Mouse (Mus musculus): ENCODE data around the gene Sirt1. TPM values are rescaled to one million over a fixed set of nuclear protein-coding genes. Genes with fewer than 3 reads are reported as not detected.
A peak's percentile ranks its signal among the peaks of the same experiment; 100 is the strongest.
"Not testable (repeated sequence)": the region's sequence is repeated elsewhere in the genome, so short reads cannot be mapped to it uniquely, and the experiment has no call there.

Sirt1 gene
- polyA plus RNA-seq, 2 experiments from 2014 or later = 6.3 to 9.3 TPM

DNA sequence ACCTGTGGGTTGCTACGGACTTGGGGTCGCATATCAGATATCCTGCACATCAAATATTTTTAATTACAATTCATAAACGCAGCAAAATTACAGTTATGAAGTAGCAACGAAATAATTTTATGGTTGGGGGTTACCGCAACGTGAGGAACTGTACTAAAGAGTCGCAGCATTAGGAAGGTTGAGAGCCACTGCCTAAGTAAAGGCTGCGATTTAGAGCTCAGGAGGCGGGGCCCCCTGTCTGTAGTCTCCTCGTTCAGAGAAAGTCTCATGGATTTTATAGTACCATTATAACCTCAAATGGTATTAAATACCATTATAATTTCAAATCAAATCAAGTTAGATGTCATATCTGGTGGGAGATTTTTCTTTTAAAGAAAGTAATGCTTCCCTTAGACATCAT is 5.5 kb upstream of the Sirt1 start:
- no peak for ATAC-seq

GRCm38 (mm10) chr10:63386444-63386843 is 4.9 kb upstream of the Sirt1 start:
- peak; percentile 80 for ATAC-seq

DNA sequence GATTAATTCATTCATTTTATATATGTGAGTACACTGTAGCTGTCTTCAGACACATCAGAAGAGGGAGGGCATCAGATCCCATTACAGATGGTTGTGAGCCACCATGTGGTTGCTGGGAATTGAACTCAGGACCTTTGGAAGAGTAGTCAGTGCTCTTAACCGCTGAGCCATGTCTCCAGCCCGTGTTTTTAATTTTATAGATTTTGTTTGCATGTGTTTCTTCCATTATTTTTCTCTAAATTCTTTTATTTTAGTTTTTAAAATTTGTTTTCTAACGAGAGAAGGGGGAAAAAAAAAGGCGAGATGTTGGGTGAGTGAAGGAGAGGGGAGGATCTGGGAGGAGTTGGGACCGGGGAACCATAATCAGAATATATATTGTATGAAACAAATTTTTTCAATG is 4.4 kb upstream of the Sirt1 start:
- not testable (repeated sequence) for ATAC-seq

DNA sequence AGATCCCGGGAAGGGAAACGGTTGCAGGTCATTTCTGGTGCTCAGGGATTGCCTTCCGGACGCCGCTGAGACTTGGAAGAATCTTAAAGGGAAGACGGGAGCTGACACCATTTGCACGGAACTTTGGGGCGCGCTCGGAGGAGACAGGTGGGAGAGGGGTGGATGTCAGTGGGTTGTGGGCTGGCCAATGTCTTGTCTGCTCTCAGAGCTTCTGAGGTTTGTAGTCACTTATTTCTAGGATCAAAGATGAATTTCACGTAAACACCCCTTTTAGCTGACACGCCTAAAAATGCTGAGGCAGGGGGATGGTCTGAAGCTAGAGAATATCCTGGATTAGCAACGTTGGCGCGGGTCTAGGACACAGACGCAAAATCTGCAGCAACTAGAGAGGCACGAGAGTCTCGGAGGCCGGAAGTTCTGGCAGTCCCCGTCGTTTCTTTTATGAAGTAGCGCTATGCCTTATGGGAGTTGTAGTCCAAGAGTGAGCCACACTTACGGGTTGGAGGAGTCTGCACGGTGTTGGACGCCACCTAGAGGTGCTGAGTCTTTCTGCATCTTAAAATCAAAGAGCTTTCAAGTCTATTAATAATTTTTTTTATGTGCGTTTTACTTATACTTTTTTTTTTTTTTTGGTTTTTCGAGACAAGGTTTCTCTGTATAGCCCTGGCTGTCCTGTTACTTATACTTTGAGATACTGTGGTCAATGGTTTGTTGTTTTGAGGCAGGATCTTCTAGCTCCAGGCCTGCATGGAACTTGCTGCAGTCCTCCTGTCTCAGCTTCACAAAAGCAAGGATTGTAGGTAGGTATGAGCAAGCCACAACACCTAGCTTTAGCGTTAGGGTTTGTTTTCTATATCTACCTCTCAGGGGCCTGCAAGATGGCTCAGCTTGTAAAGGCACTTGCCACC is 1.1 kb upstream of the Sirt1 start, which contains the start of gene Dnajc12:
Dnajc12 (plus strand) TSS at position 72 of the 908 bp plus-strand sequence.
- peak; percentile 88 for ATAC-seq

DNA sequence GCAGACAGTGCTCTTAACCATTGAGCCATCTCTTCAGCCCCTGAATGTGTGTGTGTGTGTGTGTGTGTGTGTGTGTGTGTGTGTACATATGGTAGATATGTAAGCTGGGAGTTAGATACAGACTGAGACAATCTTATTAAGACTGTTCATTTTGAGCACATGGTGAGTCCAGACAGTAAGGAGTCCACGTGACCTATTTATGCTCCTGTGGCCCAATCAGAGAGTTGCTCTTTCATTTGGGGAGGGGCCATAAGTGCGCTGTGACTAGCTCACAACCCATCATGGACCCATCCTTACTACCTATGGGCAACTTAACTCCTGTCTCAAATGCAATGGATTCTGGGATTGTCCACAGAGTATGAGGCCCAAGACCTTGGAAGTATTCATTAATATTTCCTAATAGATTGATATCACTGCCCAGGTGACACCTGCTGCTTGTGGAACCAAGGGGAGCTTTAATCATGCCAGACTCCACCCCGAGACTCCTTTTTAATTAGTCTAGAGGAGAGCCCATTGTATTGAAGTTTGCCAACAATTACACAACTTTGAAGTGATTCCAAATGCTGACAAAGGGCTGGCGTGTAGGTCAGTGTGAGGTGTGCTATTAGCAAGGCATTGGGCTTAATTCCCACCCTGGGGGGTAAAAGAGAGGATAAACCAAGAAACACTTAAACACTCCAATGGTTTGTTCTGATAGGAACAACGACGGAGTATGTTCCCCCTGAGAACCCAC is 2.4 kb downstream of the Sirt1 start:
- no peak for ATAC-seq

DNA sequence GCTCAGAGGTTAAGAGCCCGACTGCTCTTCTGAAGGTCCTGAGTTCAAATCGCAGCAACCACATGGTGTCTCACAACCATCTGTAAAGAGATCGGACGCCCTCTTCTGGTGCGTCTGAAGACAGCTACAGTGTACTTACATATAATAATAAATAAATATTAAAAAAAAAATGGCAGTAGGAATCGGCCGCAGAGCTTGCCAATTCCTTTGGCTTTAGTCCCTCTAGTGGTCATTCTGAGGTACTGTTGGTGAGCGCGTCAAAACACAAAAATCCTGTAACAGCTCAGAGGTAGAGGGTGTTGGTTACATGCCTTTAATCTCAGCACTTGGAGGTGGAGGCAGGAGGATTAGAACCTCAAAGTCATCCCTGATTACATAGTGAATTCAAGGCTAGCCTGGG is 4.0 kb downstream of the Sirt1 start:
- peak; percentile 75 for ATAC-seq

DNA sequence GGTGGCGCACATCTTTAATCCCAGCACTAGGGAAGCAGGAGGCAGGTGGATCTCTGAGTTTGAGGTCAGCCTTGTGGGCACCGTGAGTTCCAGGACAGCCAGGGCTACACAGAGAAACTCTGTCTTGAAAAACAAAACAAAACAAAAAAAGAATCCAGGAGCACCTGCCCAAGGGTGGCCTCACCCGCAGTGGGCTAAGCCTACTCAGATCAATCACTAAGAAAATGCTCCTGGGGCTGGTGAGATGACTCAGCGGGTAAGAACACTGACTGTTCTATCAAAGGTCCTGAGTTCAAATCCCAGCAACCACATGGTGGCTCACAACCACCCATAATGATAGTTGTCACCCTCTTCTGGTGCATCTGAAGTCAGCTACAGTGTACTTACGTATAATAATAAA is 5.2 kb downstream of the Sirt1 start:
- ATAC-seq = no peak

GRCm38 (mm10) chr10:63368041-63368440 is 13.5 kb downstream of the Sirt1 start:
- no peak for ATAC-seq

- ATAC-seq = no peak
These were observed 14.1 kb downstream of the Sirt1 start for GRCm38 (mm10) chr10:63367386-63367785.

GRCm38 (mm10) chr10:63365918-63366455 is 15.5 kb downstream of the Sirt1 start:
- no peak for ATAC-seq

DNA sequence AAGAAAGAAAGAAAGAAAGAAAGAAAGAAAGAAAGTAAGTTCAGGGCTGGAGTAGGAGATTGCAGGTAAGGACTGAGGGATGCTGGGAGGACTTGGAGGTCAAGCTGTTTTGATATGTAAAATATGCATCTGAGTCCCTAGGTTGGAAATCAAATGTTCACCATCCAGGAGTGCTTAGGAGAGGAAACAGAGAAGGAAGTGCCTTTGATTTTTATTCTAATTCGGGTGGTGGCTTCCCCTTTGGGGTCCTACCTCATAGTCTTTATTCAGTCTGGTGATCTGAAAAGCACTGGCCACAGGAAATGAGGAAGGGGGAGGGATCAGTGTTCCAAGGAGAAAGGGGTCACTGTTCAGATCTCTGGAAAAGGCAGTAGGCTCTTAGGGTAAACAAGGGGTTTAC is 21.0 kb downstream of the Sirt1 start:
- no peak for ATAC-seq

DNA sequence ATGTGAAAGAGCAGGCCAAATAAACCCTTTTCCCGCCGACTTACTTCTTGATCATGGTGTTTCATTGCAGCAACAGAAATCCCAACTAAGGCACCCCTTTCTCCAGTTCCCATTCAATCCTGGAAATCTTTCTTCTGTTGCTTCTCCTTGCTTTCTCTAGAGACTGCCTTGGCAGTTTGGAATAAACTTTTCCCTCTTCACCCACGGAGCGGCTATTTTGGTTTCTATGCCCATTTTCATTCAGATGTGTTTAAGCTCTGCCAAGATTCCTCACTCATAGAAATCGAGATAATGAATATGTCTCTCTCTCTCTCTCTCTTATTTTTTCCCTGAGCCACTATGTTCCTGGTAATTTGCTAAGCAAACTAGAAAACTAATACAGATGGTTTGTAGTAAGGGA is 29.4 kb downstream of the Sirt1 start:
- ATAC-seq = no peak

DNA sequence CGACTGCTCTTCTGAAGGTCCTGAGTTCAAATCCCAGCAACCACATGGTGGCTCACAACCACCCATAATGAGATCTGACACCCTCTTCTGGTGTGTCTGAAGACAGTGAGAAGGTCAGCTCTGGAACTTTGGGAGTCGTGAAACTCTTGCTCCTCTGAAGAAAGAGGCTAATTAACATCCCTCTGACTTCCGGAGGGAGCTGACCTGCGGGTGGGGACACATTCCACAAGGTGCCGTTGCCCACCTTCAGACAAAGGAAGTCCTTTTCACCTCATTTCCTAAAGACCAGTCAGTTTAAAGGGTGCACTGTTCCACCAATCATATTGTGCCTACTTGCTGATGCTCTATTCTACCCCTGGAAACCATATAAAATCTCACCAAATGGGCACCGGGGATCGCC is 30.4 kb downstream of the Sirt1 start:
- not testable (repeated sequence) for ATAC-seq

- no peak for ATAC-seq
These were observed 30.8 kb downstream of the Sirt1 start for GRCm38 (mm10) chr10:63350666-63351065.

DNA sequence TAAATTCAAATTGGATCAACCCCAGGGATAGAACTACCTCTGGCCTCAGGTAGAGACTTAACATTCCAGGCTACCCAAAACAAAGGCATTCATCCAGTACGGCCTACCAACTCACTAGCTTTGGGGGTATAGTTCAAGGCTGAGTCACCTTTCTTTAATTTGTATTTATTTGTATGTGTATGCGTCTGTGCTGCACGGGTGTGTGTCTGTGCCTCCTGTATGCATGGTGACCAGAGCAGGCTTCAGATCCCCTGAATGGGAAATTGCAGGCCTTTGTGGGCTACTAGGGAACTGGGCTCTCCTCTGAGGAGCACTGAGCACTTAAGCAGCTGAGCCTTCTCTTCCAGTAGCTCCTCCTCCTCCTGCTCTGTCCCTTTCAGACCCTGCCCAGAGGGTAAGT is 33.2 kb downstream of the Sirt1 start:
- ATAC-seq = no peak

DNA sequence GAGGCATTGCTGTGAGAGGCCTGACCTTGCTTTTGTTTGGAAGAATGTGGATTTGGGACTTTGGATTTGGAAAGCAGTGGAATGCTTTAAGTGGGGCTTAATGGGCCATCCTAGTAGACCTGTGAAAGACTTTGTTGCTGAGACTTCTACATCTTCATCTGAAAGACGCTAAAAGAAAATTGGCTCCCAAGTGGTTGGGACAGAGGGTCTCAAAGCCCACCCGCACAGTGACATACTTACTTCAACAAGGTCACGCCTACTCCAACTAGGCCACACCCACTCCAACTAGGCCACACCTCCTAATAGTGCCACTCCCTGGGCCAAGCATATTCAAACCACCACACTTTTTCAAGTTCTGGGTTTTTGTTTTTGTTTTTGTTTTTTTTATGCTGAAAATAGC is 36.8 kb downstream of the Sirt1 start:
- no peak for ATAC-seq

DNA sequence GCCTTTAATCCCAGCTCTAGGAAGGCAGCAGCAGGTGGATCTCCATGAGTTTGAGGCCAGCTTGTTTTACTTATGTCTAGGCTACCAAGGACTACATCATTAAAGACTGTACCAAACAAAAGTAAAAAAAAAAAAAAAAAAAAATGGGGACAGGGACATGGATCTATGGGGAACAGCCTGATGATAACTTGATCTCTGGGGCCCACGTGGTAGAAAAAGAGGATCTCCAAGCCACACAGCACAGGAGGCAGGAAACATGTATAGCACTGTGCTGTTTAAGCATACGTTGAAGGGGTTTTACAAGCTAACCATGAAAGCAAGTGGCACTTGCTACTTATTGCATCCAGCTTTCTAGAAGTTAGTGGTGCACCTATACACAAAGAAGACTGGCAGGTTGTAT is 40.2 kb downstream of the Sirt1 start:
- ATAC-seq = no peak

DNA sequence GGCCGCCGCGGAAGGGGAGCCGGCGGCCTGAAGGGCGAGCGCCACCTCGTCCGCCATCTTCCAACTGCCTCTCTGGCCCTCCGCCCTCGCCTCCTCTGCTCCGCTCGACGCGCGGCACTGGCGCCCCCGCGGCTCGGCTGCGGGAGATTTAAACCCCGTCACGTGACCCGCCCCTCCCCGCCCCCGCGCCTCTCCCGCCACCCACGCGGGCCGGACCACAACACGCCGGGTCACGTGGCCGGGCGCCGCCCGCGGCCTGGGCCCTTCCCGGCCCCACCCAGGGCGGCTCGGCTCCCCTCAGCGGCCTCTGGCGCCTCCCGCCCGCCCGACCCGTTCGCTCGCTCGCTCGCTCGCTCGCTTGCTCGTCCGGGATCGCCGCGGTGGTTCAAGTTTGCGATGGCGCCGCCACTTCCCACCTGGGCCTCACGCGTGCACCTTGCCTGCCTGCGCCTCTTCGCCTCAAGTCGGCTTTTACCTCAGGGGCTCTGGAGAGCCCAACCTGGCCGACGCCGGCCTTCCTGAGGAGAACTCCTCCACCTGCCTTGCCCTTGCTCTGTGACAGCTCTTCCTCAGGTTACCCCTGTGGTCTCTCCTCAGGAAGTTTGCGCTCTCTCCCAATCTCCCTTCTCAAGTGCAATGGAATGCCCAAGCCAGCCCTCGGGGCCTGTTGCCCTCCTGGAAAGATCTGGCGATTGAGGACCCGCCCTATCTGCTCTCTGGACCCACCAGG is 42.4 kb downstream of the Sirt1 start:
- peak; percentile 70 for ATAC-seq

- ATAC-seq = peak; percentile 57
These were observed 43.3 kb downstream of the Sirt1 start for GRCm38 (mm10) chr10:63337951-63338836.

DNA sequence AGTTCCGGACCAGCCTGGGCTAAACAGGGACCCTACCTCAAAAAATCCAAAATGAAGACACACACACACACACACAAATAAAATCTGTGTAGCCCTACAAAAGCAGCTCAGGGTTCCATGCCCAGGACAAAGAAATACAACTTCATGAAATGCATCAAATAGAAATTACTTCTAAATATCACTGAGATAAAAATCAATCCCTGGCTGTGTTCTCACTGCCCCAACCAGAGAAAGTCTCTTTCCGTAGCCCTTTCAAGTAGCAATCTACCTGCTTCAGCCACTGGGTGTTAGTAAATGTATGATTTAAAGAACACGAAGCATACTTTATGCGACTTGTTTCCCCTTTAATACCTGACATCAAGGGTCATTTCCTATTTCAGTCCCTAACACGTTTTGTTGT is 44.2 kb downstream of the Sirt1 start:
- no peak for ATAC-seq

- ATAC-seq = no peak
These were observed 44.6 kb downstream of the Sirt1 start for GRCm38 (mm10) chr10:63336901-63337300.

DNA sequence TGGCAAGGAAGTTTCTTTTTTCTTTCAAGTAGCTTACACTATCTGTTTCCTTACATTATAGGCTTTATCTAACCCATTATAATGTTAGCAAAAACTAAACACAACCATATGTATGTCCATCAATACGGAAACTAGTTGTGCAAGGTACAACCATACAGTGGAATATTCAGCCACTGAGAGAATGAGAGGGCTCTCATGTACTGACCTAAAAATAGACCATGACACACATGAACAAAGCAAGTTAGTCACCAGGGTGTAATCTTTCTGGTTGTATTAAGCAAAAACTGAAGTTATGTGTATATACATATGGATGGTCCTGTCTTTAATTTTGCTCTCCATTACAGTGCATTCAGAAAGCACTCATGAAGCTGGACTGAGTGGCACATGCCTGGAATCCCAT is 54.4 kb downstream of the Sirt1 start:
- ATAC-seq = no peak
